ENCODE assay signal across 15 mouse cellular contexts in genomic region chr9:67616207-67616606, GRCm38 (mm10).
"Had no signal": no experiment of that assay in that cellular context is flagged by ENCODE, and none has a peak within 500 bp of the region (broad histone marks: within the 10 kb centered on the region; RNA-seq: fewer than 3 reads in every experiment).

No protein-coding gene starts in this region.

- H3K36me3 ChIP-seq: hindbrain, embryonic 15.5 days; liver, embryonic 13.5 days; lung, embryonic 15.5 days; midbrain, embryonic 13.5 days; neural tube, embryonic 12.5 days; stomach, embryonic 15.5 days had no signal

- H3K4me3 ChIP-seq: hindbrain, embryonic 15.5 days; liver, embryonic 13.5 days; lung, embryonic 15.5 days; midbrain, embryonic 13.5 days; neural tube, embryonic 12.5 days; stomach, embryonic 15.5 days had no signal

- H3K4me2 ChIP-seq: hindbrain, embryonic 15.5 days; liver, embryonic 13.5 days; lung, embryonic 15.5 days; midbrain, embryonic 13.5 days; neural tube, embryonic 12.5 days; stomach, embryonic 15.5 days had no signal

- ATAC-seq: intestine, embryonic 16.5 days; liver, postnatal 0 days; midbrain, embryonic 13.5 days had no signal

- H3K9me3 ChIP-seq: hindbrain, embryonic 15.5 days; liver, embryonic 13.5 days; lung, embryonic 15.5 days; midbrain, embryonic 13.5 days; neural tube, embryonic 12.5 days; stomach, embryonic 15.5 days had no signal

- H3K4me1 ChIP-seq: neural tube, embryonic 12.5 days had no signal

- H3K27ac ChIP-seq: hindbrain, embryonic 15.5 days; liver, embryonic 13.5 days; lung, embryonic 15.5 days; midbrain, embryonic 13.5 days; neural tube, embryonic 12.5 days; stomach, embryonic 15.5 days had no signal

- H3K9ac ChIP-seq: hindbrain, embryonic 15.5 days; liver, embryonic 13.5 days; liver, postnatal 0 days; lung, embryonic 15.5 days; midbrain, embryonic 13.5 days; neural tube, embryonic 12.5 days; stomach, embryonic 15.5 days had no signal

- H3K27me3 ChIP-seq: hindbrain, embryonic 15.5 days; liver, embryonic 13.5 days; lung, embryonic 15.5 days; midbrain, embryonic 13.5 days; neural tube, embryonic 12.5 days; stomach, embryonic 15.5 days had no signal

- DNase-seq: left cerebral cortex, postnatal 4 days; liver; liver, embryonic 13.5 days; liver, postnatal 0 days; lung, postnatal 36 days; right cerebral cortex, postnatal 4 days; spleen, adult 18-20 months; thymus, adult 2 months; thymus, postnatal 25 days had no signal
